Mouse (Mus musculus) subcutaneous adipose tissue, adult 2 months (tissue): ENCODE results near the gene H1fx. TPM values are rescaled to one million over a fixed set of nuclear protein-coding genes. Genes with fewer than 3 reads are reported as not detected.

Source experiments
- polyA plus RNA-seq: library from polyadenylated mRNA; depleted of rRNA; stranded (reverse); fragments of >200 nt; gene quantifications from 2 replicates; pipeline ENCODE4 v1.2.3, GENCODE M21; 2012; ENCODE audit warnings: low replicate concordance; rRNA removed

The H1fx gene
- 10.7 and 20.5 TPM in 2 replicates for polyA plus RNA-seq

GRCm38 (mm10) chr6:87981547-87982256 lies at the start of gene H1fx:
Gene H1fx (minus strand): TSS chr6:87981637.

Other genes with a start within 250 kb of the H1fx start
- gene Gp9, start 203.6 kb downstream of the H1fx start, polyA plus RNA-seq = 0.24 and 0.37 TPM in 2 replicates
- gene Rab43, start 169.5 kb downstream of the H1fx start, polyA plus RNA-seq = 32.2 and 82.0 TPM in 2 replicates
- gene Gm45140, start 145.8 kb downstream of the H1fx start, polyA plus RNA-seq = 0.96 TPM in 2 replicates
- 19.5 and 37.6 TPM in 2 replicates for gene Isy1, start 142.8 kb downstream of the H1fx start, polyA plus RNA-seq
- 283 and 361 TPM in 2 replicates for gene Cnbp, start 130.5 kb downstream of the H1fx start, polyA plus RNA-seq
- 51.5 and 110 TPM in 2 replicates for gene Copg1, start 93.8 kb downstream of the H1fx start, polyA plus RNA-seq
- 24.3 and 32.6 TPM in 2 replicates for gene Hmces, start 67.7 kb downstream of the H1fx start, polyA plus RNA-seq
- 266 and 279 TPM in 2 replicates for gene Rab7, start 63.6 kb upstream of the H1fx start, polyA plus RNA-seq
- gene Rpn1, start 102.8 kb upstream of the H1fx start, polyA plus RNA-seq = 97.4 and 252 TPM in 2 replicates
- 16.6 and 220 TPM in 2 replicates for gene Gata2, start 212.3 kb upstream of the H1fx start, polyA plus RNA-seq
- gene Dnajb8, start 240.6 kb upstream of the H1fx start, polyA plus RNA-seq = not detected in 2 replicates